Mouse (Mus musculus): Measurements from ENCODE around the gene Clec2d. TPM values are rescaled to one million over a fixed set of nuclear protein-coding genes. Genes with fewer than 3 reads are reported as not detected.
"Not testable (repeated sequence)": the region's sequence is repeated elsewhere in the genome, so short reads cannot be mapped to it uniquely, and the experiment has no call there.

The Clec2d gene
- total RNA-seq, 2 experiments from 2014 or later = 78.5 to 78.6 TPM

- DNase-seq = no peak
These were observed 6.8 kb downstream of the Clec2d start for GRCm38 (mm10) chr6:129187200-129187651.

GRCm38 (mm10) chr6:129187816-129188215 is 7.4 kb downstream of the Clec2d start:
- not testable (repeated sequence) for DNase-seq

DNA sequence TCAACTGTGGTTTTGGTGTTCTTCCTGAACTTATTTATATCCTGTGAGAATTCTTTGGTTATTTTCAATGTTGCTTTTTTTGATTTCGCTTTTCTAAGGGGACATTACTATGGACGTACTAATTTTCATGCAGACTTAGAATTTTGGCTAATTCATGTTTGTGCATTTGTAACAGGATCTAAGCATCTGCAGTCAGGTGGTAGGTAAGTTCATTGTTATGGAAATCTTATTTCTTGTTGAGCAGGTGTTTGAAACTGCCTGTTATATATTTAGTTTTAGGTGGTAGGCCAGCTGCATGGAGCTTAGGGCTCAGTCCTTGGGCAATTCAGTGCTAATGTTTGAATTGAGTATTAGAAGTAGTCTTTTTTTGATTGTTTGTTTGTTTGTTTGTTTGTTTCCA is 13.0 kb downstream of the Clec2d start:
- DNase-seq = no peak

- DNase-seq = not testable (repeated sequence)
These were observed 19.7 kb downstream of the Clec2d start for GRCm38 (mm10) chr6:129200066-129200465.

- no peak for DNase-seq
These were observed 21.9 kb downstream of the Clec2d start for GRCm38 (mm10) chr6:129202306-129202705.

GRCm38 (mm10) chr6:129204342-129204741 is 23.9 kb downstream of the Clec2d start:
- no peak for DNase-seq

DNA sequence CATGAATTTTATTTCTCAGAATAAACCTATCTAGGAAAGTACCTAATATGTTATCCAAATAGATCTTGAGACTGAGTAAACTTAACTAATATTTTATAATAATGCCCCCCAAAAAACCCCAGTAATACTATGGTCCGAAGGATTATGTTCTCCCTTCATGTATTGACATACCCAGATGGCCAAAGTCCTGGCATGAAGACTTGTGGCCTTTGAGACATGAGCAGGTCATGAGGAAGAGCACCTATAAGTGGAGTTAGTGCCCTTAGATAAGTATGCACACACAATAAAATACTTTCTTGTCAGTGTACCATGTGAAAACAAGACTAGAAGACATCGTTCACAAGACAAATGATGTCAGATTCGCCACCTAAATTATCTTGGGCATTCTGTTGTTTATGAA is 24.4 kb downstream of the Clec2d start:
- DNase-seq = no peak

DNA sequence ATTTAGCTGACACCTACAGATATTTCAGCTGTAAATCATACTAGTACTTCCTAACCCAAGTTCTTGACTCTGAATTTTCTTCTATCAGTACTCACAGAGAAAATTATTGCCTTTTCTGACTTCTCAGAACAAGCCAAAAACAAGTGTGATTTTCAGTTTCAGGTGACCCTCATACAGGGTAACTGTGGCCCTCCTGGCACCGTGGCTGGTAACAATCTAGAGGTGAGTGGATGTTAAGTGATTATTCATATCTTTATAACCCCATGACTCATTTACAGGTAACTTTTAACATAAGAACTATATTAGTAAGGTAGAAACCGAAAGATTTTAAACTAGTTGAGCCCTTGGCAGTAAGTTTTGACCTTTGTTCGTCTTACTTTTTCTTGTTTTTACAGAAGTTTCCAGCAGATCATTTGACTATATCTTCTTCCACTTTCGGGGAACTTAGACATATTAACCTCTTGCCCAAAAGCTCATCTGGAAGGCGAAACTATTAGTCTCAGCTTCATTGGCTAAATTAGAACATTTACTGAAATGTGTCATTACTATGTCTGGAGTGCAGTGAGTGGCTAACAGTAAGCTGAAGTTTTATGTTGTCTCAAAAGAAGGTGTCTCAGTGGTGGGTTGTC is 28.6 kb downstream of the Clec2d start:
- no peak for DNase-seq

GRCm38 (mm10) chr6:129209785-129210446 is 29.5 kb downstream of the Clec2d start:
- DNase-seq = no peak

DNA sequence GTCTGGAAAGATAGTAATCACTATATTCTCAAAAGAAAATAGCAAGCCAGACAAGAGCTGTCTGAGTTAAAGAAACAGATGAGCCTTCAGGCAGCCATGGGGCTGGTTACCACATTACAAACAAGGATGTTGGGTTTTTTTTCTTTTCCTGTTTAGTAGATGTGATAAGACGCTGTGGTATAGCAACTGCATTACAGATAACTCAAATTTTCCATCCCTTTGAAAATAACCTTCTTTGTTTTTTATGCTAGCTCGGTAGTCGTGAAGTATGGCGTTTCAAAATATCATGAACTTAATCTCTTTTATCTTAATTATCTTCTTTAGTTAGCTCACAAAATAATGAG is 30.0 kb downstream of the Clec2d start:
- DNase-seq = no peak

- no peak for DNase-seq
These were observed 32.2 kb downstream of the Clec2d start for GRCm38 (mm10) chr6:129212421-129213195.

- no peak for DNase-seq
These were observed 33.1 kb downstream of the Clec2d start for GRCm38 (mm10) chr6:129213497-129213896.

DNA sequence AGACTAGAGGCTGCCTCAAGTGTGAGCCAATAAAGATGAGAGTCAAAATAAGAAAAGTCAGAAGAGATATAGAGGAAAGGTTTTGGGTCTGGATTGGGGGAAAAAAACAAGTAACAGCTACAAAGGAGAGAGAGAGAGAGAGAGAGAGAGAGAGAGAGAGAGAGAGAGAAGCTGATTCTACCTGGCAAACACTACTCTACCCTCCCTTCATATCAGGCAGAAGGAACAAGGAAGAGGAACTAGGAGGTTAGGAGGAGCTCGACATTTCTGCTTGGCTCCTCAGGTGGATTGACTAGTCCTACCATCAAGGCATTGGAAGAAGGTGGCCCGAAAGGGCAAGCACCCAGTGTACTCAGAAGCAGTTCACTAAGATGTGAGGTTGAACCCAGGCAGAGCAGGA is 33.8 kb downstream of the Clec2d start:
- no peak for DNase-seq

GRCm38 (mm10) chr6:129215053-129215452 is 34.6 kb downstream of the Clec2d start:
- DNase-seq = no peak

GRCm38 (mm10) chr6:129215886-129216637 is 35.6 kb downstream of the Clec2d start:
- DNase-seq = no peak

DNA sequence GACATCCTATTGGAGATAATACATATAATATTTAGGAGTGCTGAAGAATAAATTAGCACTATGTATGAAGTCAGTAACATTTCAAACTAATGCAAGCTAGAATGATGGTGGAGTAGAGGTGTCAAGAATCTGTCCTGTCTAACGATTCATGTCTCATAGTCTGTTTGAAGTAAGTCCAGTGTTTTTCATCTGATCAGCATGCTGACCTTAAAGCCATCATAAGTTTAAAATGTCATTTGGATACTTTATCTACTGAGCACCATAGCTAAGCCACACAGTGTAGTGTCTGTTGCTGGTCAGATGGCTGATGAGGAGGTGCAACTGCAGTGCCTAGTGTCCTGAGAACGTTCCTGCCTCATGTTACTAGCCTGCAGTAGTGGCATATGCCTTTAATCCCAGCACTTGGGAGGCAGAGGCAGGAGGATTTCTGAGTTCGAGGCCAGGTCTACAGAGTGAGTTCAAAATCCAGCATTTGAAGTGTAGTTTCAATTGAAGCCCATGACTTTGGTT is 36.4 kb downstream of the Clec2d start:
- DNase-seq = no peak

DNA sequence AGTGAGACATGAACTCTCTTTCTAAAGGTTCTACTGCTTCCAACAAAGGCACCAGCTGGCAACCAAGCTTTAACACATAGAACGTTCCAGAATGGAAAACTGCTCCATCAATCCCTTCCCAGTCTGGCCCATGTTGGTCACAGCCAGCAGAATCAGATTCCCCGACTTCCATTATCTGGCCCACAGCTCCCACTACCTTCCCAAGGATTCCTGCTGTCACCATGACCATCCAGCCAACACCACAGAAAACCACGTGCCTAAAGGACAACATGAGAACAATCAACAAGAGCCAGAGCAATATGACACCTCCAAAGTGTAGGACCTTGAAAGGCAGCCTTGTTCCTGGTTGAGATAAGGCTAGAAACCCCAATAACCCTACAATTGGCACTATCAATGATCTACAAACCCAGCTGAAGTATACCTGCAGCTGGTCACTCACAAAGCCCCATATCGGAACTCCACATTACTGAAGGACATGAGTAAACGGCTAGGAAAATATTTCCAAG is 37.8 kb downstream of the Clec2d start:
- no peak for DNase-seq

GRCm38 (mm10) chr6:129219897-129220517 is 39.6 kb downstream of the Clec2d start:
- no peak for DNase-seq

DNA sequence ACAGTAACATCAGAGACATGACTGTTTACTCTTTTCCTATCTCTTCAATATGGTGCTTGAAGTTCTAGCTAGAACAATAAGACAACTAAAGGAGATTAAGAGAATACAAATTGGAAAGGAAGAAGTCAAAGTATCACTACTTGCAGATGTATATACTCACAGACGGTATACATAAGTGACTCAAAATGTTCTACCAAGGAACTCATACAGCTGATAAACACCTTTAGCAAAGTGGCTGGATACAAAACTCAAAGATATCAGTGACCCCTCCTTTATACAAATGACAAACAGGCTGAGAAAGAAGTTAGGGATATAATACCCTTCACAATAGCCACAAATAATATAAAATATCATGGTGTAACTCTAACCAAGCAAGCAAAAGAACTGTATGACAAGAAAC is 40.6 kb downstream of the Clec2d start:
- DNase-seq = no peak

DNA sequence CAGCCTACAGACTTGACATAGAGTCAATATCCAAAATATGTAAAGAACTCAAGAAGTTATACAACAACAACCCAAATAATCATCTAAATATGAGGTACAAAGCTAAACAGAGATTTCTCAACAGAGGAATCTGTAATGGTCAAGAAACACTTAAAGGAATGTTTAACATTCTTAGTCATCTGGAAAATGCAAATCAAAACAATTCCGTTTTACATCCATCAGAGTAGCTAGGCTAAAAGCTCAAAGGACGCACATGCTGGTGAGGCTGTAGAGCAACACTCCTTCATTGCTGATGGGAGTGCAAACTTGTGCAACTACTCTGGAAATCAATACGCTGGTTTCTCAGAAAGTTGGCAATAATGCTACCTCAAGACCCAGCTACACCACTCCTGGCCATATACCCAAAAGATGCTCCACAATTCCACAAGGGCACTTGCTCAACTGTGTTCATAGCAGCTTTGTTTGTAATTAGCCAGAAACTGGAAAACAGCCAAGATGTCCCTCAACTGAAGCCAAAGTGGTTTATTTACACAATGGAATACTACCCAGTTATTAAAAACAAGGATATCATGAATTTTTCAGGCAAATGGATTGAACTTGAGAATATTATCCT is 41.9 kb downstream of the Clec2d start:
- DNase-seq = peak; percentile 14

- DNase-seq = no peak
These were observed 43.2 kb downstream of the Clec2d start for GRCm38 (mm10) chr6:129223611-129224010.

Data from adrenal gland, postnatal 10 days (tissue).